Mouse (Mus musculus) lung, postnatal 4 days (tissue): ENCODE measurements at regions not wholly inside any gene's neighbourhood (a gene's known extent, or its start where the extent isn't known, plus 50 kb on each side); places are given as distances from the start of the nearest gene placed in this dataset.
"Not testable (repeated sequence)": the region's sequence is repeated elsewhere in the genome, so short reads cannot be mapped to it uniquely, and the experiment has no call there.

ENCODE experiments used
- DNase-seq, 2 experiments: peaks; one replicate each; pipeline ENCODE4 v3.0.0; 2021

- peak in 1 of 2 experiments; percentile 20 for DNase-seq
Observed at GRCm38 (mm10) chr13:65563303-65563702, 50.8 kb downstream of the Gm10139 start.

GRCm38 (mm10) chr13:65586231-65586630 lies 73.8 kb downstream of the Gm10139 start:
- not testable (repeated sequence) for DNase-seq

GRCm38 (mm10) chr13:65620199-65620598 lies 107.7 kb downstream of the Gm10139 start:
- DNase-seq = not testable (repeated sequence)

- not testable (repeated sequence) for DNase-seq
Observed at GRCm38 (mm10) chr13:65650297-65650696, 137.8 kb downstream of the Gm10139 start.

- DNase-seq = not testable (repeated sequence)
Observed at GRCm38 (mm10) chr13:65659865-65660264, 147.4 kb downstream of the Gm10139 start.
